Mouse (Mus musculus) liver, embryonic 14.5 days (tissue): Measurements from ENCODE around the gene Elobl. TPM values are rescaled to one million over a fixed set of nuclear protein-coding genes. Genes with fewer than 3 reads are reported as not detected.
"Not testable (repeated sequence)": the region's sequence is repeated elsewhere in the genome, so short reads cannot be mapped to it uniquely, and the experiment has no call there.

Experiments
- ATAC-seq: fragments of 200-750 bp; cut with Nextera tagmentation; 2 replicates; pipeline ENCODE4 v1.8.0; 2017; ENCODE audit warnings: moderate number of reproducible peaks, mild to moderate bottlenecking, moderate library complexity; ENCODE audit not compliant: insufficient read depth
- DNase-seq, 3 experiments: peaks; one replicate each; pipeline ENCODE4 v3.0.0-alpha.2; 2012 to 2013; ENCODE audit warnings: low read depth in 3 of 3, low spot score in 3 of 3
- H3K27ac ChIP-seq: fragments of 300-500 bp; sonication (generic); 2 replicates; pipeline ENCODE4 v1.5.1; 2014; ENCODE audit warnings: moderate library complexity, mild to moderate bottlenecking, control low read depth, inconsistent platforms
- H3K27me3 ChIP-seq: fragments of 300-500 bp; sonication (generic); 2 replicates; pipeline ENCODE4 v1.6.1; 2014; ENCODE audit warnings: mild to moderate bottlenecking, low read length, moderate library complexity; ENCODE audit not compliant: control insufficient read depth, insufficient read depth
- H3K36me3 ChIP-seq: fragments of 300-500 bp; sonication (generic); replicated peaks from 2 replicates; pipeline ENCODE4 v1.6.1; 2014; ENCODE audit warnings: low read depth; ENCODE audit not compliant: control insufficient read depth, insufficient read depth
- H3K4me1 ChIP-seq, 2 experiments: fragments of 200-500 bp in 1 of 2; fragments of 300-500 bp in 1 of 2; sonication (generic) in 1 of 2; replicated peaks; 2 replicates each; pipeline ENCODE4 v1.6.1; 2012 to 2014; ENCODE audit warnings: antibody characterized with exemption in 1 of 2, inconsistent platforms in 1 of 2, low read length in 1 of 2; ENCODE audit not compliant: control insufficient read depth in 2 of 2, insufficient read depth in 2 of 2
- H3K4me2 ChIP-seq: fragments of 300-500 bp; sonication (generic); 2 replicates; pipeline ENCODE4 v1.6.1; 2014; ENCODE audit warnings: low read depth, mild to moderate bottlenecking, control low read depth, moderate library complexity
- H3K4me3 ChIP-seq, 2 experiments: fragments of 200-500 bp in 1 of 2; fragments of 300-500 bp in 1 of 2; sonication (generic) in 1 of 2; 2 replicates each; pipeline ENCODE4 v1.5.1; 2012 to 2014; ENCODE audit warnings: low read depth in 2 of 2, low read length in 2 of 2, mild to moderate bottlenecking in 2 of 2, control low read depth in 1 of 2, inconsistent platforms in 1 of 2, moderate library complexity in 1 of 2; ENCODE audit not compliant: insufficient read depth in 1 of 2
- H3K9ac ChIP-seq: fragments of 300-500 bp; sonication (generic); replicated peaks from 2 replicates; pipeline ENCODE4 v1.6.1; 2014; ENCODE audit warnings: mild to moderate bottlenecking, control low read depth, moderate library complexity
- H3K9me3 ChIP-seq: fragments of 300-500 bp; sonication (generic); 2 replicates; pipeline ENCODE4 v1.6.1; 2016; ENCODE audit warnings: low read length, mixed read lengths; ENCODE audit not compliant: control insufficient read depth
- CTCF ChIP-seq: IDR thresholded peaks from 2 replicates; pipeline ENCODE4 v1.5.1; 2016; ENCODE audit warnings: antibody characterized with exemption, low read depth, control low read depth
- EP300 ChIP-seq: IDR thresholded peaks from 2 replicates; pipeline ENCODE4 v1.6.1; 2016; ENCODE audit warnings: antibody characterized with exemption, low read depth
- WGBS: fragments of 180-500 bp; shearing (Covaris S2); extraction: QIAGEN DNeasy Blood & Tissue Kit; methylation state at CpG from one replicate; pipeline ENCODE4 v1.1.7; 2014; ENCODE audit not compliant: insufficient replicate concordance; 5-methylcytosine and 5-hydroxymethylcytosine counted together
- polyA plus RNA-seq, 2 experiments: library from polyadenylated mRNA; depleted of rRNA in 1 of 2; stranded (reverse) in 1 of 2; unstranded in 1 of 2; fragments of >200 nt; fragmentation: Nextera tagmentation in 1 of 2; extraction: Ambion mirVana in 1 of 2; gene quantifications; 2 replicates each; pipeline versions ENCODE4 v1.2.1 to v1.2.3; 2012 to 2014

Gene Elobl
- polyA plus RNA-seq, 2 experiments: not detected

GRCm38 (mm10) chr11:88998406-88998805, 31.7 kb upstream of the Elobl start:
- DNase-seq (no peak), ATAC-seq (no peak)
- Histone ChIP-seq H3K36me3 (no peaks in the 10 kb centered on the region), H3K4me1 (peaks cover 18 to 28% of the 10 kb centered on the region in 2 experiments), H3K9me3 (no peaks in the 10 kb centered on the region), H3K4me2 (peak overlapping the region; percentile 92), H3K27me3 (no peaks in the 10 kb centered on the region), H3K27ac (peak overlapping the region; percentile 70; the same call in 1 of the 2 replicates), H3K9ac (peak overlapping the region; percentile 92), H3K4me3 (peak overlapping the region in 1 of 2 experiments; percentile 91; a peak in 2 of 4 replicates)
- no peak for TF ChIP-seq CTCF
- TF ChIP-seq EP300: no peak
- 31% methylated on average over 3 of the region's 3 CpGs for WGBS

GRCm38 (mm10) chr11:88997343-88997742, 30.6 kb upstream of the Elobl start:
- not testable (repeated sequence) for ATAC-seq, H3K27me3 ChIP-seq, H3K9me3 ChIP-seq, H3K4me2 ChIP-seq, H3K36me3 ChIP-seq, H3K4me3 ChIP-seq, DNase-seq, H3K27ac ChIP-seq, H3K9ac ChIP-seq
- peaks cover 13 to 22% of the 10 kb centered on the region in 2 experiments for H3K4me1 ChIP-seq
- peak; percentile 39 for TF ChIP-seq CTCF
- WGBS: 70% methylated on average over 5 of the region's 5 CpGs

GRCm38 (mm10) chr11:88996427-88996826, 29.7 kb upstream of the Elobl start:
- Histone ChIP-seq H3K9ac (no peak overlapping the region), H3K36me3 (no peaks in the 10 kb centered on the region), H3K4me2 (no peak overlapping the region), H3K4me3 (no peak overlapping the region), H3K4me1 (peaks cover 13 to 16% of the 10 kb centered on the region in 2 experiments), H3K27ac (no peak overlapping the region), H3K27me3 (no peaks in the 10 kb centered on the region), H3K9me3 (no peaks in the 10 kb centered on the region)
- no peak for TF ChIP-seq CTCF
- TF ChIP-seq EP300: no peak
- ATAC-seq (no peak), DNase-seq (no peak)
- WGBS: 52% methylated on average over 7 of the region's 7 CpGs

GRCm38 (mm10) chr11:88995616-88996015, 28.9 kb upstream of the Elobl start:
- H3K27me3 ChIP-seq: no peaks in the 10 kb centered on the region
- H3K36me3 ChIP-seq: no peaks in the 10 kb centered on the region
- H3K4me2 ChIP-seq: no peak overlapping the region
- H3K4me1 ChIP-seq: peaks cover 10 to 13% of the 10 kb centered on the region in 2 experiments
- H3K27ac ChIP-seq: no peak overlapping the region
- no peaks in the 10 kb centered on the region for H3K9me3 ChIP-seq
- ATAC-seq: no peak
- DNase-seq: no peak
- WGBS: 90% methylated on average over 2 of the region's 2 CpGs
- no peak overlapping the region for H3K9ac ChIP-seq
- TF ChIP-seq EP300 (no peak), CTCF (no peak)
- no peak overlapping the region for H3K4me3 ChIP-seq

GRCm38 (mm10) chr11:88994492-88994891, 27.8 kb upstream of the Elobl start:
- Histone ChIP-seq H3K36me3 (no peaks in the 10 kb centered on the region), H3K4me2 (no peak overlapping the region), H3K27me3 (no peaks in the 10 kb centered on the region), H3K27ac (no peak overlapping the region), H3K9me3 (no peaks in the 10 kb centered on the region), H3K9ac (no peak overlapping the region), H3K4me3 (no peak overlapping the region), H3K4me1 (peaks cover 10 to 13% of the 10 kb centered on the region in 2 experiments)
- WGBS: 54% methylated on average over 7 of the region's 7 CpGs
- ATAC-seq (no peak), DNase-seq (no peak)
- TF ChIP-seq CTCF (no peak), EP300 (no peak)

- 18% methylated on average over 5 of the region's 5 CpGs for WGBS
- no peaks in the 10 kb centered on the region for H3K36me3 ChIP-seq
- no peak overlapping the region for H3K27ac ChIP-seq
- H3K4me2 ChIP-seq: no peak overlapping the region
- TF ChIP-seq EP300 (no peak), CTCF (peak; percentile 85)
- H3K27me3 ChIP-seq: no peaks in the 10 kb centered on the region
- H3K9ac ChIP-seq: no peak overlapping the region
- no peaks in the 10 kb centered on the region for H3K9me3 ChIP-seq
- DNase-seq: peak in 2 of 3 experiments; percentile 45 to 62
- H3K4me1 ChIP-seq: peaks cover 7 to 9% of the 10 kb centered on the region in 2 experiments; a peak in 3 of 4 replicates
- peak; percentile 34; the same call in 1 of the 2 replicates for ATAC-seq
- no peak overlapping the region for H3K4me3 ChIP-seq
These were observed 26.9 kb upstream of the Elobl start for GRCm38 (mm10) chr11:88993625-88994024.
